ENCODE assay signal across 20 mouse cellular contexts in genomic region chr13:55967151-55967550, GRCm38 (mm10).
DNase-seq lines count a peak whose midpoint lies in the region; ATAC-seq and TF ChIP-seq lines count a peak whose summit lies in the region.
"Had no signal": no experiment of that assay in that cellular context is flagged by ENCODE, and none has a peak within 500 bp of the region (broad histone marks: within the 10 kb centered on the region; RNA-seq: fewer than 3 reads in every experiment).

No protein-coding gene starts in this region.

- no peak for TF ChIP-seq POLR2A in heart, adult 2 months (IDR thresholded peaks at IDR 0.05; ENCODE audit: insufficient read depth, low read depth, low read length)

- ATAC-seq in hindbrain, embryonic 12.5 days (ENCODE audit: low FRiP score): no peak
- ATAC-seq: midbrain, embryonic 15.5 days had no signal

- H3K27me3 ChIP-seq in heart, adult 2 months (ENCODE audit: control insufficient read depth, insufficient read depth, low read length): peaks cover 5% of the 10 kb centered on the region; the same call in 1 of the 2 replicates
- H3K27me3 ChIP-seq in hindbrain, embryonic 12.5 days: peaks cover 48% of the 10 kb centered on the region
- H3K27me3 ChIP-seq in midbrain, embryonic 10.5 days (ENCODE audit: low read depth, poor library complexity, severe bottlenecking): peaks cover 65% of the 10 kb centered on the region

- H3K9ac ChIP-seq in heart, adult 2 months (ENCODE audit: low read depth, low read length): no peak overlapping the region
- no peak overlapping the region for H3K9ac ChIP-seq in hindbrain, embryonic 12.5 days
- H3K9ac ChIP-seq: embryonic facial prominence, embryonic 15.5 days; limb, embryonic 15.5 days; midbrain, embryonic 15.5 days had no signal

- no peaks in the 10 kb centered on the region for H3K79me2 ChIP-seq in heart, adult 2 months (replicated peaks; ENCODE audit: control insufficient read depth, insufficient read depth, low read length)

- H3K4me3 ChIP-seq in heart, adult 2 months: no peak overlapping the region
- H3K4me3 ChIP-seq in hindbrain, embryonic 12.5 days: no peak overlapping the region
- H3K4me3 ChIP-seq in midbrain, embryonic 10.5 days: no peak overlapping the region
- H3K4me3 ChIP-seq: embryonic facial prominence, embryonic 15.5 days; limb, embryonic 15.5 days; megakaryocyte, embryonic 14.5 days; midbrain, embryonic 15.5 days; myocyte had no signal

- WGBS in heart, adult 2 months: 70% methylated on average over 6 of the region's 6 CpGs
- 84% methylated on average over 6 of the region's 6 CpGs for WGBS in hindbrain, embryonic 12.5 days
- 81% methylated on average over 6 of the region's 6 CpGs for WGBS in midbrain, embryonic 10.5 days

- H3K4me1 ChIP-seq in heart, adult 2 months (ENCODE audit: control insufficient read depth, insufficient read depth, low read length): no peaks in the 10 kb centered on the region
- H3K4me1 ChIP-seq in hindbrain, embryonic 12.5 days: peaks cover 15% of the 10 kb centered on the region
- H3K4me1 ChIP-seq in midbrain, embryonic 10.5 days: peaks cover 28% of the 10 kb centered on the region

- peak; percentile 93 for DNase-seq in adipocyte (ENCODE audit: low spot score)
- peak; percentile 77 for DNase-seq in gastrocnemius, adult 18-20 months (ENCODE audit: low spot score)
- DNase-seq in heart, adult 2 months: peak; percentile 56 to 71
- peak; percentile 36 to 39 for DNase-seq in heart, postnatal 36 days
- DNase-seq in midbrain, embryonic 10.5 days (ENCODE audit: low spot score): no peak
- no peak for DNase-seq in layer of hippocampus, adult 18-20 months (ENCODE audit: low spot score in 2 of 2)
- DNase-seq: adrenal gland, postnatal 25 days; cerebellum, adult 11 months; cerebellum, postnatal 14 days; kidney, adult 18-20 months; lung, postnatal 14 days; right cerebral cortex, postnatal 14 days; thymus, postnatal 14 days had no signal

- no peak overlapping the region for H3K27ac ChIP-seq in heart, adult 2 months
- H3K27ac ChIP-seq in hindbrain, embryonic 12.5 days: no peak overlapping the region
- H3K27ac ChIP-seq in midbrain, embryonic 10.5 days (replicated peaks): no peak overlapping the region
- H3K27ac ChIP-seq: embryonic facial prominence, embryonic 15.5 days; kidney, postnatal 0 days; limb, embryonic 15.5 days; midbrain, embryonic 15.5 days had no signal

- no peak for TF ChIP-seq CTCF in heart, adult 2 months (IDR thresholded peaks at IDR 0.05)

- intact Hi-C loops in heart, adult 2 months (cut with DNase I): no loop called here
- intact Hi-C loops in heart, postnatal 36 days (cut with DNase I): no loop called here

- no peaks in the 10 kb centered on the region for H3K36me3 ChIP-seq in heart, adult 2 months (ENCODE audit: control insufficient read depth, insufficient read depth, low read length)
- H3K36me3 ChIP-seq in hindbrain, embryonic 12.5 days: no peaks in the 10 kb centered on the region
- H3K36me3 ChIP-seq in midbrain, embryonic 10.5 days: no peaks in the 10 kb centered on the region
- H3K36me3 ChIP-seq: embryonic facial prominence, embryonic 15.5 days; limb, embryonic 15.5 days; midbrain, embryonic 15.5 days had no signal

- no peak for TF ChIP-seq EP300 in heart, adult 2 months (IDR thresholded peaks at IDR 0.05; ENCODE audit: insufficient read depth, low read depth, low read length)

- H3K9me3 ChIP-seq in hindbrain, embryonic 12.5 days (replicated peaks): no peaks in the 10 kb centered on the region
- H3K9me3 ChIP-seq in midbrain, embryonic 10.5 days (replicated peaks): 0 out of 2 replicates have a peak, but pooled peaks cover 4% of the 10 kb centered on the region
- H3K9me3 ChIP-seq: embryonic facial prominence, embryonic 15.5 days; limb, embryonic 15.5 days; midbrain, embryonic 15.5 days had no signal

- no peak overlapping the region for H3K4me2 ChIP-seq in hindbrain, embryonic 12.5 days (replicated peaks)
- H3K4me2 ChIP-seq: embryonic facial prominence, embryonic 15.5 days; limb, embryonic 15.5 days; midbrain, embryonic 15.5 days had no signal

Comparison
In these comparisons a context has a peak if more than half of its experiments do, and no peak if none do; other contexts are left out.
1. DNase-seq: peak in adipocyte (single experiment), gastrocnemius, adult 18-20 months (single experiment), heart, adult 2 months (2 of 2) and heart, postnatal 36 days (2 of 2); none in midbrain, embryonic 10.5 days (single experiment) and layer of hippocampus, adult 18-20 months (0 of 2).